Mouse (Mus musculus): ENCODE data around the gene R3hdml.

GRCm38 (mm10) chr2:163480191-163480825, 11.8 kb upstream of the R3hdml start:
- peak; percentile 39 for TF ChIP-seq CTCF (IDR thresholded peaks at IDR 0.05; ENCODE audit: low read depth)
- no peak for TF ChIP-seq EP300 (IDR thresholded peaks at IDR 0.05; ENCODE audit: low read depth)
